Mouse (Mus musculus) monocyte, adult 2 months (primary cell): ENCODE measurements around the gene Ccdc40.
A peak's percentile ranks its signal among the peaks of the same experiment; 100 is the strongest.
"Not testable (repeated sequence)": the region's sequence is repeated elsewhere in the genome, so short reads cannot be mapped to it uniquely, and the experiment has no call there.

Experiments
- DNase-seq, 2 experiments: peaks; one replicate each; pipeline ENCODE4 v3.0.0; 2022; ENCODE audit warnings: low spot score in 2 of 2, low read depth in 1 of 2

The Ccdc40 gene

GRCm38 (mm10) chr11:119273186-119273930 lies 45.0 kb downstream of the Ccdc40 start:
- no peak for DNase-seq

GRCm38 (mm10) chr11:119281030-119281429 lies 52.7 kb downstream of the Ccdc40 start:
- no peak for DNase-seq

GRCm38 (mm10) chr11:119285791-119286527 lies 57.6 kb downstream of the Ccdc40 start:
- DNase-seq, result no peak

- no peak for DNase-seq
Measured at GRCm38 (mm10) chr11:119287207-119287992, 59.0 kb downstream of the Ccdc40 start.

GRCm38 (mm10) chr11:119292861-119293260 lies 64.5 kb downstream of the Ccdc40 start:
- DNase-seq, result not testable (repeated sequence)

GRCm38 (mm10) chr11:119297996-119298395 lies 69.6 kb downstream of the Ccdc40 start:
- no peak for DNase-seq

- DNase-seq, result no peak
Measured at GRCm38 (mm10) chr11:119298917-119299316, 70.5 kb downstream of the Ccdc40 start.

- peak; percentile 81 to 94 for DNase-seq
Measured at GRCm38 (mm10) chr11:119299391-119300245, 71.2 kb downstream of the Ccdc40 start, which contains the start of gene Eif4a3. TSS of gene Eif4a3 (minus strand) at chr11:119300089.

- DNase-seq, result no peak
Measured at GRCm38 (mm10) chr11:119300246-119300935, 72.0 kb downstream of the Ccdc40 start.

GRCm38 (mm10) chr11:119300986-119301385 lies 72.6 kb downstream of the Ccdc40 start:
- no peak for DNase-seq

- no peak for DNase-seq
Measured at GRCm38 (mm10) chr11:119304904-119305712, 76.7 kb downstream of the Ccdc40 start.

GRCm38 (mm10) chr11:119306762-119307657 lies 78.6 kb downstream of the Ccdc40 start:
- DNase-seq, result no peak

GRCm38 (mm10) chr11:119307658-119307867 lies 79.2 kb downstream of the Ccdc40 start, which contains the start of gene Card14:
TSS of gene Card14 (plus strand) at chr11:119307768.
- no peak for DNase-seq

GRCm38 (mm10) chr11:119307916-119308315 lies 79.5 kb downstream of the Ccdc40 start:
- no peak for DNase-seq

- no peak for DNase-seq
Measured at GRCm38 (mm10) chr11:119310621-119311020, 82.2 kb downstream of the Ccdc40 start.

GRCm38 (mm10) chr11:119314252-119314936 lies 86.0 kb downstream of the Ccdc40 start:
- no peak for DNase-seq
